Mouse (Mus musculus) ovary, postnatal 10 days (tissue): ENCODE data around the gene Camk1d.
"Not testable (repeated sequence)": the region's sequence is repeated elsewhere in the genome, so short reads cannot be mapped to it uniquely, and the experiment has no call there.

Experiments
- DNase-seq: peaks from one replicate; pipeline ENCODE4 v3.0.0; 2022; ENCODE audit warnings: low spot score

Gene Camk1d

DNA sequence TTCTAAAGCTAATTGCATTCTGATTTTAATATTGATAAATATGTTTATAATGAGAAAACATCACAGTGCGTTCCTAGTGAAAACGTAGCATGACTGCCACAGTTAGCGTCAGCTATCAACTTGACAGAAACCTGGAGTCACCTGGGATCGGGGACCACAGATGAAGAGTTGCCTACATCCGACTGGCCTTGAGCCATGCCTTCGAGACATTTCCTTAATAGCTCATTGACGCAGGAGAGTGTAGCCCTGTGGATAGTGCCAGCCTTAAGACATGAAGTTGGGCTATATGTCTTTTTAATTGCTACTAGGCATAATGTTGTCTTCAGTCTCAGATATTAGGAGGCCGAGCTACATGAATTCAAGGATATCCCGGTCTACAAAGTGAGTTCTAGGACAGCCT lies 315.8 kb downstream of the Camk1d start:
- DNase-seq = no peak

DNA sequence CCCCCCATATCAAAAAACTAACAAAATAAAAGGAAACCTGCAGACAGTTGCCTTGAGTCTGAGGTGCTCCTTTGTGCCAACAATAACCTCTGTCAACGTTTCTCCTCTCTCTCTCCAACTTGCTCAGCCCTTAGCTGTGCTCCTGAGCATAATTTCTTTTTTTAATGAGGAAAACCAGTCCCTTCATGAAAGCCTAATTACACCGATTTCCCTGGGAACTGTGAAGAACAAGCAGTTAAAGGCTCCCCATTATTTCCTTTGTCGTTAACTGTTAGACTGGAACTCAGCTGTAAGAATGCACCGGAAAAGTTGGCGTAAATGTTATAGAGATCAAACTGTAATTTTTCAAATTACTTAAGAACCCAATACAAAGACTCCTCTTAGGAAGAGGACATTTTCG lies 316.3 kb downstream of the Camk1d start:
- no peak for DNase-seq

DNA sequence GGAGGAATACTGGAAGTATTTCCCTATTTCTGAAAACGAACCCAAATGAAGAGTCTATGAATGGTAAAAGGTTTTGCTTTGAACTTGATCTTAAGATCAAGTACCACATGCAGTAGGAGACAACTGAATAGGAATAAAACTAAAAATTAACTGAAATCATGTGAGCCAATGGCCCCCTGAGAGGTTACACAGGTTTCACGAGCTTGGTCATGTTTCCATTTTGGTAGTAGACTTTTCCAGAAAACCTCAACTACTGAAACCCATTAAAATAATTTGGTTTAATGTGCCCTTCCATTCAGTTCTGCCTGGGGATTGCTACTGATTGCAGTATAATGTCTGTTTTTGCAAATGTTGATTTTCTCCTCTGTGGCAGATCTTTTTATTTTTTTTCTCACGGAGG lies 316.8 kb downstream of the Camk1d start:
- no peak for DNase-seq

DNA sequence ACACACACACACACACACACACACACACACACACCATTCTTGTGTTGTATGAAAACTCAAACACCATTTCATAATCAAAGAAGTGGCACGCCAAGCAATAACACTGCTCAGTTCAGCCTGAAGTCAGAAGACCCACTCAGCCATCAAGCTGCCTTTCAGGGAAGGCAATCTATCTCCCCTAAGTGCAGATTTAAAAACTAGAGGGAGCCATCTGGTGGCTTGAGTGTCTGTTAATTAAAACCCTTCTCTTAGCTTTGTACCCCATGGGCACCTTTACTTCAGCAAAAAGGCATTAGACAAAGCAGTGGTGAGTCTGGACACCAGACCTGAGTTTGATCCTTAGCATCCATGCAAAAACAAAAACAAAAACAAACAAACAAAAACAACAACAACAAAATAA lies 317.9 kb downstream of the Camk1d start:
- no peak for DNase-seq

DNA sequence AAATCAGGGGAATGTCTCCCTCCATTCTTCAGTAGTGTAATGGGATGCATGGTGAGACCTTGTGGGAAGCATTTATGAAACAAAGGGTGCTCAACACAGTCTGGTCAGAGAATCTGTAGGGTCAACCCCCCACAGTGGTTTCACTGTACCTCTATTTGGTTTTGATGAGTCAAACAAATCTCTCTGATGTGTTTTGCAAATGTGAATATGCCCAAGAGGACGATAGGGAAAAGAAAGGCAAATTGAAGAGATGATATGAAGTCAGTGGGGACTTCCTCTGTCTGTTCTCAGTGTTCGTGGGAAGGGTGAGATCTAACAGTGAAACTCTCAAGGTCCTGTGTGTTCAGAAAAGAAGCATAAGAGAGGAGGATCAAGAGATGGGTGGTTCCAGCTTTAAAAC lies 318.4 kb downstream of the Camk1d start:
- DNase-seq = no peak

DNA sequence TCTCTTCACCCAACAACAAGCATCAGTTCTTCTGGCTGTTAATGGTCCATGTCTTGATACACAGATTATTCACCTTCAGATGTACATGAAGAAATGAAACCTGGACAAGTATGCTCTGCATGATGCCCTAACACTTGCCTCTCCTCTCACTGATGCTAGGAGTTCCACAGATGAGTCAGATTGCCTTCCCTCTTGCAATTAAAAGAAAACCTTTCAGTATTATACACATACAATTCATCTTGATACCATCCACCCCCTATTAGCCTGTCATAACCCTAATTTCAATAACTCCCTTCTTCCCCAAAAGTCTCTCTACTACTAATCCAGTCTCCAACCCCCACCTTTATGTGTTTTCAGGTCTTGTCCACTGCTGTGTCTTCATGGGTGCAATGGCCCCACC lies 321.4 kb downstream of the Camk1d start:
- DNase-seq = no peak

DNA sequence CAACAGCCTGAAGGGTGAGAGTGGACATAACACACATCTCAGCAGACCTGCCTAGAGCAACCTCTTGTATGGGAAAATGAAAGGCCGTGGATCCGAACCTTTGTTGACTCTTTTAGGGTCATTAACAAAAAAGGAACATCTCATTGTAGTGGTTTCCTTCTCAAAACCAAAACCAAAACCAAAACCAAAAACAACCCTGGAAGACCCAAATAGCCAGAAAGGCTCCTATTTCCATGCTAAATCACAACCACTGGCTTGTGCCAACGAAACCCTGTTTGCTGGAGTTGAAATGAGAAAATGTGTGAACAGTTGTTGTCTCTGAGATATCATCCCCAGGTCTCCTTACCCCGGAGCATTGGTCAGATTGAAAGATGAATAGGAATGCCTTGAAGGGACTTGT lies 321.8 kb downstream of the Camk1d start:
- no peak for DNase-seq

DNA sequence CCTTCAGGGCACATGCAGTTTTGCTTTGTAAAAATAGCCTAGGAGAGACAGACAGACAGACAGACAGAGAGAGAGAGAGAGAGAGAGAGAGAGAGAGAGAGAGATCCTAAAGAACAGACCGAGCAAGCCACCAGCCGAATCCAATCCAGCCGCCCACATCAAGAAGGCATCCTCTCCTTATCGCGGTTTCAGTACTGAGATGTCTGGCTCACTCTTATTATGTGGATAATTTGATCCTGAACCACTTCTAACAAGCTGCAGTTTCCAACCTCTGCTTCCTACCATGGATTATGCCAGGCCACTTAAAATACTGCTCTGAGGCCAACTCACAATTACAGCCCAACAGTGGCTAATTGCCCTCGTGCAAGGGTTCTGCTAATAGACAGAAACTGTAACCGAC lies 325.9 kb downstream of the Camk1d start:
- DNase-seq = no peak

DNA sequence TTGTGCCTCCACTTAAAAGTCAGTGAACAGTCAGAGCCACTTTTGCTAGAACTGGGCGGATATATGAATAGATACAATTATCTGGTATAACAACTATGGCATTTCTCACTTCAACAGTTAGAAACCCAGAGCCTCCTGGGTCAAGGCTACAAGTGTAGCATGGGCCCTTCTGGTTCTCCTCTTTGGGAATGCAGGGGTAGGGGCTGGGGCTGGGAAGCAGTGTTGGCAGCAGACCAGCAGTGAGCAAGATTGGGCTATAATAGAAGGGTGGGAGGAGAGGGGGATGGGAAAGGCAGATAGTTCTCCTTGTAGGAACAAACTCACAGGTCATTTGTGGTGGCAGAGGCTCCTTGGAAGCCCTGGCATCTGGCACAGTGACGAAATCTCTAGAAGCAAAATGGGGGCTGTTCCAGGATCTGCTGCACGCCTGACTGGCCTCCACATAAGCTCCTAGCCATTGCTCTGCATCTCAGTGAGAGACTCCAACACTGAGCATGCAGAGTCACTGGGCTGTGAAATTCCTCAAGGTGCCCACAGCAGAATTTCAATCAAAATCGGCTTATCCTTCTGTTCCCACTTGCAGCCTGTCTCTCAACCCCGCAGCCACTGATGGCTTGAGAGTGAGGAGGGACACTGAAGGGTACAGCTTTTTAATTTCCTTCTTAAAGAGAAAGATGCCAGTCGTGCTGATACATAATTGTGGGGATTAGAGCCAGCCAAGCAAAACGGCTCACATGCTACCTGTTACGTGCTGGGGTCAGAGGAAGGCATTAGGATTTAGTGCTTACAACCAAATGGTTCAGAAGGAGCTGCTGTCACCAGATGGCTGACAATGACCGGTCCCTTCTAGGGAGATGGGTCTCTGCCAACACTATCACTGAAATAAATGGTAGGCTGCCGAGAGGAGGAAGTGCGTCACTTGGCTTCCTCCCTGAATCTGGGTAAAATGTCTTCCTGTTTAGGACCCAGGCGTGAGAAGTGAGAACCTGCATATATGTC lies 332.3 kb downstream of the Camk1d start:
- DNase-seq = no peak

DNA sequence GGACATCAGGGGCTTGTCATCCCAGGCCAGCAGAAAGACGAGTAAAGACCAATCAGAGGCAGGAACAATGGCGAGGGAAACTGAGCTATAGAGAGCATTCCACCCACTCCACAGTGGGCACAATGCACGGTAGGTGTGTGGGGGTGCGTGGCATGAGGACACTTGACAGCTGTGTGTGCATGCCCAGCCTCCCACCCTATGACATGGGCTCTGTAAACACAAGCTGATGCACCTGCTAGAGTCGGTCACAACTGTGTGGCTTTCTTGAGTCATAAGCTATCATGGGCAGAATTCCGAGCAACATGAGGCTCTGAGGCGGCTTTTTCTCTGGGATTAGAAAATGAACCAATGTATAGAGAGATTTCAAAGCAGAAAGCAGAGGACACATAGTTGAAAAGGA lies 333.3 kb downstream of the Camk1d start:
- no peak for DNase-seq

DNA sequence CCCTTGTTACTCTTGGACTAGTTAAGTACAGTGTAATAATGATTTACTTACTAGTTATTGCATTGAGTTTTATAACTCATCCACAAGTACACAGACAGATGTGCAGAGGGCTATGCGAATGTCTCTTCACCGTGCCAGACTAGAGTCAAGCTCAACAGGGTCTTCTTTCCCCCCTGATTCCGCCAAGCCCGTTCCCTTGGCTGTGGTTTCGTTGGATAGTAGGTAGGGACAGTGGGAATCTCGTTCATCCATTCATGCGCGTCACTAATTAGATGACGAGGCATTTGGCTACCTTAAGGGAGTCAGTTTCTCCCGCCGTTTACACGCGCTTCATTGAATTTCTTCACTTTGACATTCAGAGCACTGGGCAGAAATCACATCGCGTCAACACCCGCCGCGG lies 335.4 kb downstream of the Camk1d start:
- not testable (repeated sequence) for DNase-seq

DNA sequence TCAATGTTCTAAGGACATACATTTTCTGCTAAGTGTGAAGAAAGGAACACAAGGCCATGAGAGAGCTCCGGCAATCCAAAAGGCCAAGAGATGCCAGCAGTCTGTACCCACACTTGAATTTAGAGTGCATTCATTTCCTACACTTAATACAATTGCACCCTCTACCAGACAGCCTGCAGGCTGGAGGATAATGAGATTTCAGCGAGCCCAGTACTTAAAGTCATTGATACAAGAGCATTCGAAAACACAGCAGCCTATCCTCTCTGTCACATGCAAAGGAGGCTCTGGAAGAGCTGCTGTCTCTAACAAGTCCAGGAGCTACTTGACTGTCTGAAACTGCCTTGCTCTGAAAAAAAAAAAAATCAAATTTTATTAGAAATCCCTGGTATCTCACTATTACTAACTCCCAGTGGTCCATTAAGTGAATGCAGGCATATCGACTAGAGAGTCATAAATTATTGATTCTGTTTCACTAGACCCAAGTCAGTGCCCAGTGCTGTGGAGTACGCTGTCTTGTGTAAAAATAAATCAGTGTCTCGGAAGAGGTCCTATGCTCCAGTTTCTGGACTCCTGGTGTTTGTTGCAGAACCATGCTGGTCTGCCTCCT lies 336.1 kb downstream of the Camk1d start:
- no peak for DNase-seq

DNA sequence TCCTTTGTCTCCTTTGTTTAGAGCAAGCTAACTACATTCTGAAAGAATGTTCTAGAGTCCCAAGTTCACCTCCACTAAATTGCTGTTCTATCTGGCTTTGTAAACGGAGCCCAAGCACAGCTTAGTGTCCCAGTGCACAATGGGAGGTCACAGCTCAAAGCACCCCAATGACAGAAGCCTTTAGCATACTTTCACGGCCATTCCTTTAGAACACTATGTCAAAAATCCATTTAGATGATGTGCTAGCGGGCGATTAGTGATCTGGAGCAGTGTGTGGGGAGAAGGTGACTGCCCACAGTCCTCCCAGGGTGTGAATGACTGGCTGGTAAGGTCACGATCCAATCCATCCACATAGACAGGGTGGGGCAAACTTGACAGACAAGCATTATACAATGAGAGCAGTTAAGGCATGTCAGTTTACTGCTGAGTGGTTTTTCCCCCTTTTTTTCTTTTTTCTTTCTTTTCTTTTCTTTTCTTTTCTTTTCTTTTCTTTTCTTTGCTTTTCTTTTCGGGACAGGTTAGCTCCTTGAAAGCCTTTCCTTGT lies 341.4 kb downstream of the Camk1d start:
- DNase-seq = no peak

DNA sequence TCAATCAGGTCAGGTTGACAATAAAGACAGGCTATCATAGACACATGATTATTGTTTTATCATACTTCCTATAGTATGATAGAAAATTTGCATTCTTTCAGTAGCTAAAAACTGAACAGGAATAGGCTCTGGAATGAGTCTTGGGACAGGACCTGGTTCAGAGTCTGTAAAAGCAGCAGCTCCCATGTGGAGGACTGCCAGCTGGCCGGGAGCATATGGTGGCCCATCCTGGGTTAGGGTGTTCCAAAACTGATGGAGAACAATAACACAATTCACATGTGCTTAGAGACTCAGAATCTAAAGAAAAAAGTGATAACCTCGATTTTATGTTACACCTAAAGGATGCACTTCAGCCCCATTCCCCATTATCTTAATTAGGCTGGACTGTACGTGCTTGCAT lies 343.0 kb downstream of the Camk1d start:
- DNase-seq = no peak

DNA sequence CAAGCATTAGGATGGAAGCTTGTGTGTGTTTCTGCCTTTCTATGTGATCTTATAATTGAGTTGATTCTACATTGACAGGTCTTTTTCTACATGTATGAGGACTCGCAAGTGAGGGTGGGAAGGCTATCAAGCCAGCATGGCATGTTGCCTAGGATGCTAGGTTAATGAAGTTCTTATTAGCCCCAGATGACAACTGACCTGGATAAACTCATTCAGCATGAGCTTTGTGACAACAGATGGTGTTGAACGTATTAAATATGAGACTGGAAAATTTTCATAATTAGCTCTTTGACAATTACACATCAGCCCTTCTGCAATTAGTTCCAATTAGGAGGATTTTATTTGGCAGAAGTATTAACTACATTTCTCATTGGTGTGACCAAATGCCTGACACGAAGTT lies 343.7 kb downstream of the Camk1d start:
- no peak for DNase-seq

DNA sequence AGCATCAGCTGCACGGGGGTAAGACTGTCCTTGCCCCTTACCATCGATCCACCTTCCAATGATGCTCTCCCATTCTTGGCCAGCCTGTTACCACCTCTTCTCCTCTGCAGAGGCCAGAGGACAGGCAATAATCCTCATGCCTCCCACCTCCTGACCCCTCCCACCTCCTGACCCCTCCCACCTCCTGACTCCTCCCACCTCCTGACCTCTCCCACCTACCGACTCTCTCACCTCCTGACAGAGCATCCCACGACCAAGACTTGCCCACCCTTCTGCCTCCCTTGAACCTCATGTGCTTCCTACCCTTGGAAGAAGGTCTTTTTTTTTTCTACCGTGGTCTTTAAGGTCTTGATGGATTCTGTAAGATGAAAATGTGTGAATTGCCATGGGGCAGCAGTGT lies 350.5 kb downstream of the Camk1d start:
- no peak for DNase-seq

DNA sequence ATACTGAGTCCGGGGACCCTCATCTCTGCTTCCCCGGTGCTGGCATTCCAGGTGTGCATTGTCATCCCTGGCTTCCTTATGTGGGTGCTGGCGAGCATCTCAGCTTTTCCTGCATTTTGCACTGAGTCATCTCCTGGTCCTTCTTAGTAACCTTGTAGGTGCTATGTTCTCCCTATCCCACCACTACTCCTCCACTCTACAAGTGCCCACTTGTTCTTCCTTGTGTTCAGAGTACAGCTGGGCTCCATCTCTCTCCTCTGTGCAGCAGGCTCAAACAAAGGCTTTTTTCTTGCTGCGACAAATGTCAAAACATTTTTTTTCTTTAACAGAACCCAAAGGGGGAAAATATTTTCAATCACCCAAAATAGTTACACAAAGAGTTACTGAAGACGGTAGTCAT lies 356.3 kb downstream of the Camk1d start:
- DNase-seq = no peak

DNA sequence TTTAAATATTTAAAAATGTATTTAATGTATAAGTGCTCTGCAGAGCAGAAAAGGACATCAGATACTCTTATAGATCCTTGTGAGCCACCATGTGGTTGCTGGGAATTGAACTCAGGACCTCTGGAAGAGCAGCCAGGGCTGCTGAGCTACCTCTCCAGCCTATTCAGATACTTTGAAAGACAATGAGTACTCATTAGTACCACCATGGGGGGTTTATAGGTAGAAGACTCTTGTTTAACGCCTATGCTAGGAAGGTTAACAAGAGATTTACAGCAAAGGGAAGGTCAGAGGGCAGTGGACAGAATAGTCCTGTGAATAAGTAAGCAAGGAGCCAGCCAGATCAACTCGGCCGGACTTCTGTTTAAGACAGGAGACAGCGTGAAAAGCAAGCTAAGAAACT lies 357.3 kb downstream of the Camk1d start:
- no peak for DNase-seq

DNA sequence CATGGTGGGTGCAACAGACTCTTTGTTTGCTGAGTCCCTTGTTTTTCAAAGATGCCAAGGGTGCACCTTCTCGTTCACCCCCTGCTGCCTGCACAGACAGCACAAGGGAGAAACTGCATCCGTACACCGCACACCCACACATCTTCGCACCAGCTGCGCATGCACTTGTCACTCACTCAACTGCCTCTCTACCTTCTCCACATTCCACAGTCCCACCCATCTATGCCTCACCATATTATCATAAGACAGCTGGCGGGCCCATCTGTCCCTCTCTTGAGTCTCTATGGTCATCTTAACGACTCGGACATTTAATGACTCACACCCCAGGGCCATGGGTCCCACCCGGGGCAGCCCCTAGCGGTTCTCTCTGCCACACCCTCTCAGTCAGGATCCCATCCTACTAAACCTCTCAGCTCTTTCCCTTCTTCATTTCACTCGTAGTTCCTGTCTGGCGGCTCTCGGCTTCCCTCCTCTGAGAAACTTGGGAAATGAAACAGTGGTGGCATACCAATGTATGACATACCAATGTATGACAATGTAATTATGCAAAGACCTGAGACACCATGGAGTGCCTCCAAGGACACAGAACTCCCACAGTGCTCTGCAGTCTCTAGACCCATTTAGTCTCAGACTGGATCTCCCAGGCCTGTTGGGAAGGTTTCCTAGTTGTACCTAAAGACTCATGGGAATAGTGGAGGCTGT lies 361.3 kb downstream of the Camk1d start:
- no peak for DNase-seq

DNA sequence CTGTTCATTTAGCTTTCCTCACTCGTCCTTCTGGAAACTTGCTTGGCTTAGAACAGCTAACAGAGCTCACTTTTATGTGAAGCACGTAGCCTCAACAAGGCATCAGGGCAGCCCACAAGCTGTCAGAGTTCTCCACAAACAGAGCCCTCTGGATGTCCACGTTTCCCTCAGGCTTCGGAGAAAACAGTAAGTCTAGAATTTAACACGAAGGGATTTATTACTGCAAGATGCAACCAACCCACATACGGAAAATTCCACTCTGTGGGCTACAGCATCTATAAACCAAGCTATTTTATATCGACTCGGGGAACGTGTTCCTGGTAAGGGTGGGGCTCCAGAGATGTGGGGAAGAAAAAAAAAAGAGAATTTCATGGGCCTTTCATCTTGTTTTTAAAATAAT lies 369.0 kb downstream of the Camk1d start:
- DNase-seq = no peak

DNA sequence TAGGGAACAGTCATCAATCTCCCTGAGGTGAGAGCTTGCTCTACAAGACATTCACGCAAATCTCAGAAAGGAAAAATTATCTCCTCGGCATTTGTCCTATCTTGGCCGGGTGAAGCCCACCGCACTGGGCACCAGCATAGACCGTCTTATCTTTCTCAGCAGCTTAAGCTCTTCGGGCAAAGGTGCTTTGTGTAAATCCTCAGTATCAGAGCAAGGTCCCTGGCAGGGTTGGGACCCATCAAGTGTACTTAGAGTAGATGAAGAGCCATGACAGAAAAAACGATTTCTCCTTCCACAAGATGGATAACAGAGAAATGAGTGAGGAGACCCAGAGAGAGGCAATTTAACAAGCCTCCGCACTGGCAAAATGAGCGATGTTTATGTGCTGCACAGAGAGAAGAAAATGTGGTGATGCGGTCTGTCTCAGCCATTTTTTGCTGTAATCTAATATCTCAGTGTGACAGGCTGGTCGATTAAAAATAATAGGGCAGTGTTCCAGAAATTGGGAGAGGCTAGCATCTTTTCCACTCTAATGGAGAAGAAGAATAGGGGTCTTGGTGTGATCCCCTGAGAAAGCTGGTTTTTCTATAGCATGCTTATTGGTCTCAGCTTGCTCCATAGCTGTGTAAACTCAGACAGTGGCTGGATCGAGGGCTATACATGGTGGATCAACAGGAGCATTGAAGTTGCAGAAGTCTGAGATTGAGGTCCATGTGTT lies 386.6 kb downstream of the Camk1d start:
- DNase-seq = no peak

DNA sequence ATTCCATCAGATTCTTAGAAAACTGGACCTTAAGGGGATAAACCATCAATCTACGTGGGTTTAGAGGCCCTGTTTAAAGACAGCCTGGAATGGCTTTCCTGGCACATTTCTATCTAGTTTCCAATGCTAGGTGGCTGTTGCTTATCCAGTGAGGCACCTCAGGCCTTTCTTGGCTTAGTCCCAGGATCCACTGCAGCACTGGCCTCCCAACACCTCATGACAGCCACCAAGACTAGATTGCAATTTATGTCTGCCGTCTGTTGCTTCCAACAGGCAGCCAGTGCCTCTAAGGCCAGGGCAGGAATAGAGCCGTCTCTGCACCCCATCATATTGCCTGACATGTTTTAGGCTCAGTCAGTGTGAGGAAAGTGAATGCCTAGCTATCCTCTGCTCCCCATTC lies 389.5 kb downstream of the Camk1d start:
- no peak for DNase-seq
